Mouse (Mus musculus) T-helper 2 cell (primary cell): ENCODE data around the gene 2610028H24Rik.

Experiments used
- in situ Hi-C: fragments of 300-600 bp; cut with MboI, MseI; formaldehyde crosslinking; loops from one replicate; pipeline ENCODE4 v1.15.1; 2025; ENCODE audit warnings: high pct_unique_total_duplicates

Gene 2610028H24Rik

GRCm38 (mm10) chr10:76488265-76488664, 39.4 kb downstream of the 2610028H24Rik start:
- in situ Hi-C loops = no loop called here

GRCm38 (mm10) chr10:76489205-76489604, 40.3 kb downstream of the 2610028H24Rik start:
- in situ Hi-C loops = no loop called here

GRCm38 (mm10) chr10:76493527-76493926, 44.6 kb downstream of the 2610028H24Rik start:
- in situ Hi-C loops = no loop called here

- in situ Hi-C loops = no loop called here
These were observed 46.6 kb downstream of the 2610028H24Rik start for GRCm38 (mm10) chr10:76495501-76495900.

- in situ Hi-C loops = no loop called here
These were observed 47.5 kb downstream of the 2610028H24Rik start for GRCm38 (mm10) chr10:76496366-76496765.

GRCm38 (mm10) chr10:76497522-76497921, 48.6 kb downstream of the 2610028H24Rik start:
- in situ Hi-C loops = no loop called here

- in situ Hi-C loops = loop anchor here (10.0 kb wide), 1 partner anchor 1050 kb away; no protein-coding TSS in a partner anchor
These were observed 55.5 kb downstream of the 2610028H24Rik start for GRCm38 (mm10) chr10:76504271-76504943.

GRCm38 (mm10) chr10:76505865-76506264, 57.0 kb downstream of the 2610028H24Rik start:
- in situ Hi-C loops = loop anchor here (10.0 kb wide), 1 partner anchor 1049 kb away; no protein-coding TSS in a partner anchor
